Comparison of ENCODE assay signal across 9 mouse cellular contexts in genomic region chr12:85175926-85176845, GRCm38 (mm10). TPM values are rescaled to one million over a fixed set of nuclear protein-coding genes. Genes with fewer than 3 reads are reported as not detected.
DNase-seq lines count a peak whose midpoint lies in the region; ATAC-seq lines count a peak whose summit lies in the region.
"Had no signal": no experiment of that assay in that cellular context is flagged by ENCODE, and none has a peak within 500 bp of the region (broad histone marks: within the 10 kb centered on the region; RNA-seq: fewer than 3 reads in every experiment).

No protein-coding gene starts in this region.

- H3K27me3 ChIP-seq in embryonic facial prominence, embryonic 11.5 days (ENCODE audit: control insufficient read depth, insufficient read depth, low read length), result 0 out of 2 replicates have a peak, but pooled peaks cover 3% of the 10 kb centered on the region
- peaks cover 10% of the 10 kb centered on the region for H3K27me3 ChIP-seq in hindbrain, embryonic 14.5 days (ENCODE audit: control insufficient read depth, insufficient read depth, low read length)

- intact Hi-C loops in left cerebral cortex, postnatal 4 days (cut with DNase I), result no loop called here

- H3K27ac ChIP-seq in embryonic facial prominence, embryonic 11.5 days (replicated peaks; ENCODE audit: low read depth, low read length), result peak overlapping the region; percentile 53; the same call in 1 of the 2 replicates
- H3K27ac ChIP-seq in hindbrain, embryonic 14.5 days, result peak overlapping the region; percentile 14; the same call in 1 of the 2 replicates

- 10% methylated on average over 11 of the region's 11 CpGs for WGBS in embryonic facial prominence, embryonic 11.5 days
- WGBS in hindbrain, embryonic 14.5 days, result 14% methylated on average over 11 of the region's 11 CpGs

- DNase-seq in left cerebral cortex, postnatal 4 days, result peak; percentile 94
- no peak for DNase-seq in left cerebral cortex, adult 18-20 months (ENCODE audit: low spot score in 2 of 2)
- peak; percentile 82 for DNase-seq in embryonic facial prominence, embryonic 11.5 days (ENCODE audit: low spot score)
- peak; percentile 68 for DNase-seq in hindbrain, embryonic 14.5 days (ENCODE audit: low spot score)
- peak; percentile 82 for DNase-seq in mesoderm, embryonic 11.5 days (ENCODE audit: low read depth, low spot score)
- no peak for DNase-seq in spleen, postnatal 14 days (ENCODE audit: low spot score in 2 of 2)
- no peak for DNase-seq in frontal cortex, postnatal 25 days (ENCODE audit: low spot score in 2 of 2)
- DNase-seq in ovary, postnatal 36 days (ENCODE audit: low spot score), result no peak

- peaks cover 13% of the 10 kb centered on the region for H3K4me1 ChIP-seq in embryonic facial prominence, embryonic 11.5 days (ENCODE audit: control insufficient read depth, insufficient read depth, low read length)
- peaks cover 27% of the 10 kb centered on the region for H3K4me1 ChIP-seq in hindbrain, embryonic 14.5 days (replicated peaks; ENCODE audit: control insufficient read depth, insufficient read depth, low read length)

- H3K36me3 ChIP-seq in embryonic facial prominence, embryonic 11.5 days (replicated peaks; ENCODE audit: control insufficient read depth, insufficient read depth, low read depth, low read length), result no peaks in the 10 kb centered on the region
- no peaks in the 10 kb centered on the region for H3K36me3 ChIP-seq in hindbrain, embryonic 14.5 days (replicated peaks; ENCODE audit: control insufficient read depth, insufficient read depth)

- peak overlapping the region; percentile 71 for H3K4me2 ChIP-seq in embryonic facial prominence, embryonic 11.5 days (ENCODE audit: low read depth, low read length)
- H3K4me2 ChIP-seq in hindbrain, embryonic 14.5 days (replicated peaks), result peak overlapping the region; percentile 53

- H3K9ac ChIP-seq in embryonic facial prominence, embryonic 11.5 days (replicated peaks; ENCODE audit: low read length), result peak overlapping the region; percentile 56
- H3K9ac ChIP-seq in hindbrain, embryonic 14.5 days, result 0 out of 2 replicates have a peak overlapping the region, but pooled peaks have one; percentile 25

- no peaks in the 10 kb centered on the region for H3K9me3 ChIP-seq in embryonic facial prominence, embryonic 11.5 days (replicated peaks; ENCODE audit: control insufficient read depth, low read length)
- H3K9me3 ChIP-seq in hindbrain, embryonic 14.5 days (ENCODE audit: control insufficient read depth, low read length), result no peaks in the 10 kb centered on the region

- H3K4me3 ChIP-seq in embryonic facial prominence, embryonic 11.5 days (ENCODE audit: low read depth, low read length), result peak overlapping the region; percentile 34
- peak overlapping the region; percentile 19 for H3K4me3 ChIP-seq in hindbrain, embryonic 14.5 days (replicated peaks; ENCODE audit: low read length)

- peak; percentile 85 for ATAC-seq in embryonic facial prominence, embryonic 11.5 days (replicated peaks; ENCODE audit: insufficient number of reproducible peaks, low FRiP score, low TSS enrichment, low read depth)
- peak; percentile 79 for ATAC-seq in hindbrain, embryonic 14.5 days (ENCODE audit: low FRiP score)

RNA-seq across cellular contexts. Expression of gene Pgf, which starts 1.4 kb away (rescaled TPM):
- 1 to 10 TPM; 5.1 to 6.4 TPM for total RNA-seq in left cerebral cortex, postnatal 4 days (2021)
- total RNA-seq in left cerebral cortex, adult 18-20 months (2021), result 1 to 10 TPM; 2.5 to 3.0 TPM
- 13.4 and 14.5 TPM in 2 replicates for polyA plus RNA-seq in embryonic facial prominence, embryonic 11.5 days (2014; fragmentation: Nextera tagmentation; extraction: Ambion mirVana)
- 7.9 and 8.3 TPM in 2 replicates for polyA plus RNA-seq in hindbrain, embryonic 14.5 days (2014; fragmentation: Nextera tagmentation; extraction: Ambion mirVana)
- total RNA-seq: liver, adult 2 months had no signal
- polyA plus RNA-seq: liver, adult 2 months had no signal

RNA-seq across cellular contexts. Expression of gene Rps6kl1, which starts 25.1 kb away (rescaled TPM):
- 10 to 100 TPM; 41.2 to 44.1 TPM for total RNA-seq in left cerebral cortex, postnatal 4 days (2021)
- 10 to 100 TPM; 31.4 to 32.8 TPM for total RNA-seq in left cerebral cortex, adult 18-20 months (2021)
- 1.3 and 1.6 TPM in 2 replicates for polyA plus RNA-seq in embryonic facial prominence, embryonic 11.5 days (2014; fragmentation: Nextera tagmentation; extraction: Ambion mirVana)
- polyA plus RNA-seq in hindbrain, embryonic 14.5 days (2014; fragmentation: Nextera tagmentation; extraction: Ambion mirVana), result 22.9 and 24.1 TPM in 2 replicates

RNA-seq across cellular contexts. Expression of gene Eif2b2, which starts 43.1 kb away (rescaled TPM):
- 10 to 100 TPM; 63.5 to 67.2 TPM for total RNA-seq in left cerebral cortex, postnatal 4 days (2021)
- total RNA-seq in left cerebral cortex, adult 18-20 months (2021), result 10 to 100 TPM; 63.4 to 67.2 TPM
- polyA plus RNA-seq in embryonic facial prominence, embryonic 11.5 days (2014; fragmentation: Nextera tagmentation; extraction: Ambion mirVana), result 89.6 and 90.0 TPM in 2 replicates
- polyA plus RNA-seq in hindbrain, embryonic 14.5 days (2014; fragmentation: Nextera tagmentation; extraction: Ambion mirVana), result 68.6 and 77.6 TPM in 2 replicates

Comparison
In these comparisons a context has a peak if more than half of its experiments do, and no peak if none do; other contexts are left out.
1. DNase-seq: peak in left cerebral cortex, postnatal 4 days (single experiment), embryonic facial prominence, embryonic 11.5 days (single experiment), hindbrain, embryonic 14.5 days (single experiment) and mesoderm, embryonic 11.5 days (single experiment); none in left cerebral cortex, adult 18-20 months (0 of 2), spleen, postnatal 14 days (0 of 2), frontal cortex, postnatal 25 days (0 of 2) and ovary, postnatal 36 days (single experiment).